Comparison of ENCODE assay signal across 13 mouse cellular contexts in genomic region chr19:25324265-25324664, GRCm38 (mm10).
A peak's percentile ranks its signal among the peaks of the same experiment; 100 is the strongest.
DNase-seq lines count a peak whose midpoint lies in the region; ATAC-seq lines count a peak whose summit lies in the region.
"Had no signal": no experiment of that assay in that cellular context is flagged by ENCODE, and none has a peak within 500 bp of the region (broad histone marks: within the 10 kb centered on the region; RNA-seq: fewer than 3 reads in every experiment).

No protein-coding gene starts in this region.

- no peak for ATAC-seq in cerebellum, adult (ENCODE audit: insufficient number of reproducible peaks, low FRiP score, low TSS enrichment)
- ATAC-seq: activated CD4-positive, CD25-positive, alpha-beta regulatory T cell, adult 4 months; liver, embryonic 12.5 days had no signal

- peak; percentile 64 to 74 for DNase-seq in cerebellum, postnatal 10 days
- DNase-seq in kidney, postnatal 10 days, result peak; percentile 42
- DNase-seq in kidney, adult 11 months, result no peak
- peak; percentile 51 for DNase-seq in ovary, adult 18-20 months (ENCODE audit: low spot score)
- DNase-seq in ovary, postnatal 10 days (ENCODE audit: low spot score), result no peak
- peak; percentile 15 for DNase-seq in yolk sac, embryonic 10.5 days (ENCODE audit: low spot score)
- DNase-seq: cerebellum, adult 11 months; forebrain, postnatal 0 days; midbrain, embryonic 14.5 days; thymus, postnatal 25 days had no signal

Comparison
In these comparisons a context has a peak if more than half of its experiments do, and no peak if none do; other contexts are left out.
1. DNase-seq: peak in cerebellum, postnatal 10 days (2 of 2), kidney, postnatal 10 days (single experiment), ovary, adult 18-20 months (single experiment) and yolk sac, embryonic 10.5 days (single experiment); none in kidney, adult 11 months (single experiment) and ovary, postnatal 10 days (single experiment).